Mouse (Mus musculus): ENCODE results near the gene Aldh18a1.

DNA sequence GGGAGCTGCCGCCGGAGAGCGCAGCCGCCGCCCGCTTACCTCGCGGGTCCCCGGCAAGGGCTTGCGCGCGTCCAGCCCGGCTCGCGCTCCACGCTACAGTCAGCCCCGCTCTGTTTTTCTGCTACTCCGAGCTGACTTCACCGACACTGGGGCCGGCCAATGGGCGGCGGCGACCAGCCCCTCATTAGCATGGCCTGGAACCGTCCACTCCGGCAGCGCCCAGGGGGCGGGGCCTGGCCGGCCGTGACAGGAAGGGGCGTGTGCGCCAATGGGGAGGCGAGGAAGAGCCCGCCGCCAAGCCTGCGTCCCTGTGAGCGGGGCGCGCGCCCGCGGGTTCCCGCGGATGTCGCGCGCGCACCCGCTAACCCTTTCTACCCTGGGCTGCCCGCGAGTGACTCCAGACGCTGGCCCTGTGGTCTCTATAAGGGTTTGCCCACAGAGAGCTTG, 74.6 kb downstream of the Aldh18a1 start, which contains the start of gene Sorbs1:
- TF ChIP-seq CTCF (IDR thresholded peaks at IDR 0.05; ENCODE audit: low read depth, low read length) (no peak), TAL1 (conservative IDR thresholded peaks at IDR 0.05; ENCODE audit: low read depth, low read length) (no peak), GATA2 (IDR thresholded peaks at IDR 0.05; ENCODE audit: borderline replicate concordance, low read depth, low read length) (no peak), GATA1 (IDR thresholded peaks at IDR 0.05; ENCODE audit: borderline replicate concordance, low read length) (no peak), POLR2AphosphoS5 (IDR thresholded peaks at IDR 0.05; ENCODE audit: insufficient replicate concordance, low read depth, low read length) (no peak)
